Mouse (Mus musculus) ES-E14 (cell line): ENCODE results near the gene Alms1.
"Not testable (repeated sequence)": the region's sequence is repeated elsewhere in the genome, so short reads cannot be mapped to it uniquely, and the experiment has no call there.

ENCODE experiments used
- CHD2 ChIP-seq: IDR thresholded peaks from 2 replicates; pipeline ENCODE4 v1.6.1; 2014; ENCODE audit warnings: mild to moderate bottlenecking, low read depth, low read length, inconsistent platforms
- ZNF384 ChIP-seq: IDR thresholded peaks from 2 replicates; pipeline ENCODE4 v1.6.1; 2012; ENCODE audit warnings: low read depth, low read length, inconsistent platforms

GRCm38 (mm10) chr6:85709206-85709605, 121.9 kb downstream of the Alms1 start:
- TF ChIP-seq ZNF384, CHD2: not testable (repeated sequence)
